In genomic region chr16:43501284-43501683, GRCm38 (mm10) we compare ENCODE assay signal across 24 mouse cellular contexts.
A peak's percentile ranks its signal among the peaks of the same experiment; 100 is the strongest.
DNase-seq lines count a peak whose midpoint lies in the region; ATAC-seq and TF ChIP-seq lines count a peak whose summit lies in the region.
"Had no signal": no experiment of that assay in that cellular context is flagged by ENCODE, and none has a peak within 500 bp of the region (broad histone marks: within the 10 kb centered on the region; RNA-seq: fewer than 3 reads in every experiment).

No protein-coding gene starts in this region.

- no peak for DNase-seq in forebrain, postnatal 0 days
- no peak for DNase-seq in heart, postnatal 0 days (ENCODE audit: low spot score)
- DNase-seq in heart, postnatal 10 days, result no peak
- peak; percentile 43 for DNase-seq in Muller cell, postnatal 12 days (ENCODE audit: inconsistent ontology term)
- DNase-seq in thymus, adult 2 months, result no peak
- DNase-seq in spleen, adult 18-20 months, result no peak
- DNase-seq: adrenal gland, postnatal 10 days; B cell, adult 2 months; cerebellum, adult 9-11 months; kidney, adult 8-10 months; kidney, postnatal 10 days; lung, embryonic 14.5 days; lung, postnatal 14 days; right cerebral cortex, postnatal 4 days had no signal

- TF ChIP-seq EP300 in heart, postnatal 0 days (IDR thresholded peaks at IDR 0.05; ENCODE audit: low read depth), result no peak

- H3K4me3 ChIP-seq in forebrain, embryonic 15.5 days, result no peak overlapping the region
- no peak overlapping the region for H3K4me3 ChIP-seq in forebrain, postnatal 0 days (ENCODE audit: low read depth, low read length)
- no peak overlapping the region for H3K4me3 ChIP-seq in heart, postnatal 0 days (ENCODE audit: low read depth, low read length)
- no peak overlapping the region for H3K4me3 ChIP-seq in myocyte
- no peak overlapping the region for H3K4me3 ChIP-seq in thymus, adult 2 months (ENCODE audit: control insufficient read depth, insufficient read depth, low read length)
- H3K4me3 ChIP-seq: erythroblast, embryonic 14.5 days; hindbrain, embryonic 10.5 days; limb, embryonic 12.5 days; liver, embryonic 15.5 days; neural tube, embryonic 12.5 days had no signal

- H3ac ChIP-seq in myocyte (ENCODE audit: control insufficient read depth, insufficient read length), result no peak overlapping the region

- no peak for ATAC-seq in forebrain, embryonic 15.5 days (replicated peaks)
- ATAC-seq in forebrain, postnatal 0 days, result no peak
- no peak for ATAC-seq in heart, postnatal 0 days (ENCODE audit: insufficient read depth, low read depth)
- ATAC-seq: hindbrain, embryonic 16.5 days; midbrain, embryonic 16.5 days had no signal

- no peaks in the 10 kb centered on the region for H3K36me3 ChIP-seq in forebrain, embryonic 15.5 days
- H3K36me3 ChIP-seq in forebrain, postnatal 0 days (ENCODE audit: insufficient read depth), result no peaks in the 10 kb centered on the region
- no peaks in the 10 kb centered on the region for H3K36me3 ChIP-seq in heart, postnatal 0 days (replicated peaks; ENCODE audit: control insufficient read depth, insufficient read depth, low read length)
- H3K36me3 ChIP-seq in myocyte (ENCODE audit: control insufficient read depth, insufficient read depth), result no peaks in the 10 kb centered on the region
- no peaks in the 10 kb centered on the region for H3K36me3 ChIP-seq in thymus, adult 2 months (ENCODE audit: control insufficient read depth, insufficient read depth, low read length)
- H3K36me3 ChIP-seq: hindbrain, embryonic 10.5 days; limb, embryonic 12.5 days; liver, embryonic 15.5 days; neural tube, embryonic 12.5 days had no signal

- TF ChIP-seq CTCF in forebrain, postnatal 0 days (IDR thresholded peaks at IDR 0.05; ENCODE audit: low read depth), result no peak
- no peak for TF ChIP-seq CTCF in heart, postnatal 0 days (IDR thresholded peaks at IDR 0.05; ENCODE audit: low read depth)
- TF ChIP-seq CTCF in thymus, adult 2 months (IDR thresholded peaks at IDR 0.05; ENCODE audit: borderline replicate concordance, control insufficient read depth, extremely low read depth, insufficient read depth, low read length, poor library complexity), result no peak

- TF ChIP-seq POLR2A in myocyte (IDR thresholded peaks at IDR 0.05; ENCODE audit: insufficient read length, low read depth), result no peak
- TF ChIP-seq POLR2A in thymus, adult 2 months (IDR thresholded peaks at IDR 0.05; ENCODE audit: control insufficient read depth, extremely low read depth, insufficient read depth, low read length, poor library complexity), result no peak

- WGBS in forebrain, embryonic 15.5 days, result 30% methylated on average over 4 of the region's 4 CpGs
- 32% methylated on average over 4 of the region's 4 CpGs for WGBS in forebrain, postnatal 0 days
- WGBS in heart, postnatal 0 days, result 59% methylated on average over 4 of the region's 4 CpGs
- WGBS in thymus, adult 2 months, result 93% methylated on average over 4 of the region's 4 CpGs

- H3K4me2 ChIP-seq in forebrain, embryonic 15.5 days (replicated peaks), result no peak overlapping the region
- H3K4me2 ChIP-seq in forebrain, postnatal 0 days (ENCODE audit: low read depth), result no peak overlapping the region
- H3K4me2 ChIP-seq in heart, postnatal 0 days (ENCODE audit: low read depth, low read length), result 0 out of 2 replicates have a peak overlapping the region, but pooled peaks have one; percentile 6
- peak overlapping the region; percentile 31 for H3K4me2 ChIP-seq in myocyte (ENCODE audit: low read depth)
- H3K4me2 ChIP-seq: heart, embryonic 11.5 days; limb, embryonic 12.5 days; liver, embryonic 15.5 days; lung, embryonic 14.5 days; neural tube, embryonic 12.5 days had no signal

- H3K27me3 ChIP-seq in forebrain, embryonic 15.5 days, result no peaks in the 10 kb centered on the region
- no peaks in the 10 kb centered on the region for H3K27me3 ChIP-seq in forebrain, postnatal 0 days (ENCODE audit: insufficient read depth, low read length)
- no peaks in the 10 kb centered on the region for H3K27me3 ChIP-seq in heart, postnatal 0 days (ENCODE audit: control insufficient read depth, insufficient read depth, low read length)
- H3K27me3 ChIP-seq in myocyte (ENCODE audit: control insufficient read depth, insufficient read depth, insufficient read length), result no peaks in the 10 kb centered on the region
- no peaks in the 10 kb centered on the region for H3K27me3 ChIP-seq in thymus, adult 2 months (ENCODE audit: control insufficient read depth, insufficient read depth, low read length)
- H3K27me3 ChIP-seq: neural tube, embryonic 12.5 days had no signal

- H3K27ac ChIP-seq in forebrain, embryonic 15.5 days (replicated peaks), result peak overlapping the region; percentile 97; the same call in 1 of the 2 replicates
- no peak overlapping the region; the same call in 1 of the 2 replicates for H3K27ac ChIP-seq in forebrain, postnatal 0 days (ENCODE audit: low read depth, low read length)
- no peak overlapping the region; the same call in 1 of the 2 replicates for H3K27ac ChIP-seq in heart, postnatal 0 days (ENCODE audit: low read depth)
- no peak overlapping the region for H3K27ac ChIP-seq in thymus, adult 2 months (ENCODE audit: control insufficient read depth, insufficient read depth, low read length)
- H3K27ac ChIP-seq: hindbrain, embryonic 10.5 days; limb, embryonic 12.5 days; liver, embryonic 15.5 days; neural tube, embryonic 12.5 days had no signal

- H3K9me3 ChIP-seq in forebrain, embryonic 15.5 days, result no peaks in the 10 kb centered on the region
- H3K9me3 ChIP-seq in forebrain, postnatal 0 days (ENCODE audit: low read length), result no peaks in the 10 kb centered on the region
- no peaks in the 10 kb centered on the region for H3K9me3 ChIP-seq in heart, postnatal 0 days (replicated peaks; ENCODE audit: control insufficient read depth, low read length)
- H3K9me3 ChIP-seq: hindbrain, embryonic 10.5 days; limb, embryonic 12.5 days; liver, embryonic 15.5 days; neural tube, embryonic 12.5 days had no signal

- peaks cover 7% of the 10 kb centered on the region for H3K79me2 ChIP-seq in myocyte (ENCODE audit: control insufficient read depth, insufficient read depth)

- H3K4me1 ChIP-seq in forebrain, embryonic 15.5 days, result peaks cover 26% of the 10 kb centered on the region
- H3K4me1 ChIP-seq in forebrain, postnatal 0 days (ENCODE audit: insufficient read depth), result peaks cover 8% of the 10 kb centered on the region
- H3K4me1 ChIP-seq in heart, postnatal 0 days (ENCODE audit: control insufficient read depth, insufficient read depth), result peaks cover 28% of the 10 kb centered on the region
- peaks cover 3% of the 10 kb centered on the region; the same call in 1 of the 2 replicates for H3K4me1 ChIP-seq in thymus, adult 2 months (replicated peaks; ENCODE audit: control insufficient read depth, insufficient read depth, low read length)
- H3K4me1 ChIP-seq: liver, embryonic 15.5 days had no signal

- no peak overlapping the region for H3K9ac ChIP-seq in forebrain, embryonic 15.5 days (replicated peaks)
- H3K9ac ChIP-seq in forebrain, postnatal 0 days, result no peak overlapping the region
- H3K9ac ChIP-seq in heart, postnatal 0 days (replicated peaks; ENCODE audit: low read depth, low read length), result no peak overlapping the region
- H3K9ac ChIP-seq: limb, embryonic 12.5 days; liver, embryonic 15.5 days; lung, embryonic 14.5 days; neural tube, embryonic 12.5 days had no signal

- intact Hi-C loops in heart, postnatal 10 days (cut with DNase I), result loop anchor here (5.0 kb wide), 1 partner anchor 39 kb away; no protein-coding TSS in a partner anchor

TF ChIP-seq in myocyte, 11 proteins besides CTCF, POLR2A, EP300 and RAD21:
- TF ChIP-seq CEBPB (IDR thresholded peaks at IDR 0.05; ENCODE audit: insufficient read depth, poor library complexity, severe bottlenecking) (no peak), REST (IDR thresholded peaks at IDR 0.05; ENCODE audit: insufficient read depth, insufficient read length) (no peak), MYOG (IDR thresholded peaks at IDR 0.05; ENCODE audit: control insufficient read depth in 1 of 3, insufficient read depth in 1 of 3, insufficient read length in 2 of 3, low read depth in 2 of 3) (no peak), SRF (IDR thresholded peaks at IDR 0.05; ENCODE audit: control insufficient read depth, insufficient read length, low read depth) (no peak), TCF3 (IDR thresholded peaks at IDR 0.05; ENCODE audit: insufficient read length, low read depth) (no peak), POLR2AphosphoS2 (IDR thresholded peaks at IDR 0.05; ENCODE audit: insufficient read length, low read depth) (no peak), MAX (IDR thresholded peaks at IDR 0.05; ENCODE audit: low read depth) (no peak), MYOD1 (IDR thresholded peaks at IDR 0.05; ENCODE audit: control insufficient read depth in 1 of 3, insufficient read length in 2 of 3, low read depth in 2 of 3) (no peak), E2F4 (IDR thresholded peaks at IDR 0.05; ENCODE audit: insufficient read depth) (no peak), TCF12 (IDR thresholded peaks at IDR 0.05; ENCODE audit: insufficient read depth, poor library complexity, severe bottlenecking) (no peak), USF1 (IDR thresholded peaks at IDR 0.05; ENCODE audit: low read depth) (no peak)

Comparison
In these comparisons a context has a peak if more than half of its experiments do, and no peak if none do; other contexts are left out.
1. H3K4me2 ChIP-seq: peak in heart, postnatal 0 days (single experiment) and myocyte (single experiment); none in forebrain, embryonic 15.5 days (single experiment) and forebrain, postnatal 0 days (single experiment).